Mouse (Mus musculus): ENCODE results near the gene Chst8. TPM values are rescaled to one million over a fixed set of nuclear protein-coding genes. Genes with fewer than 3 reads are reported as not detected.

Gene Chst8
- polyA plus RNA-seq, 1 experiment: not detected

DNA sequence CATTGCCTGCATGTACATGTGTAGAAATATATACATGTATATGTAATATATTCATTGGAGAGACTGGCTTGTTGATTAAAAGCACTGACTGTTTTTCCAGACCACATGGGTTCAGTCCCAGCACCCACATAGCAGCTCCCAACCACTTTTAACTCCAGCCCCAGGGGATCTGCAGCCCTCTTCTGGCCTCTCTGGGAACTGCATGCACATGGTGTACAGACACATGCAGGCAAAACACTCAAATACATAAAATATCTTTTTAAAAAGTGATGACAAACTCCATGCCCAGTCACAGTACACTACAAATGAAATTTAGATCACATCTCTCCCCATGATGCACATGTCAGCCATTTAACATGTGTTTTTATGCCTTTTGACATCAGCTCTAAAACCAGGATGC, 30.5 kb downstream of the Chst8 start:
- no peaks in the 10 kb centered on the region for H3K4me1 ChIP-seq (ENCODE audit: control insufficient read depth, insufficient read depth, low read length)
- TF ChIP-seq CTCF (IDR thresholded peaks at IDR 0.05; ENCODE audit: borderline replicate concordance, insufficient read depth, low read length): no peak
- TF ChIP-seq POLR2A (IDR thresholded peaks at IDR 0.05; ENCODE audit: low read depth, low read length): no peak
- no peak overlapping the region for H3K4me3 ChIP-seq (ENCODE audit: insufficient read depth, low read length)
- H3K27ac ChIP-seq (ENCODE audit: insufficient read depth, low read length): no peak overlapping the region

DNA sequence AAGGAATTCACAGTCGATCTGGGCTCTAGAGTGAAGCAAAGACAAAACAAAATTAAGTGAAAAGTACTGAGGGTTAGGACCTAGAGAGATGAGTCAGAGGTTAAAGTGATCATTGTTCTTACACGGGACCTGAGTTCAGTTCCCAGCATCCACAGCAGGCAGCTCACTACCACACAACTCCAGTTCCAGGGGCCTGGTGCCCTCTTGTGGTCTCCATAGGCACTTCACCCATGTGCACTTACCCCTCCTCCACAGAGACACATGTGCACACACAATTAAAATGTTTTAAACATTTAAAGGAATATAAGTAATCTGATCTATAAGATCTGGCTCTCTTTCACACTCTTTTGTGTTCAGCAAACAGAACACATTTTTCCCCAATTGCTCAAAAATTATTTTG, 31.3 kb downstream of the Chst8 start:
- no peaks in the 10 kb centered on the region for H3K4me1 ChIP-seq (ENCODE audit: control insufficient read depth, insufficient read depth, low read length)
- H3K4me3 ChIP-seq (ENCODE audit: insufficient read depth, low read length): no peak overlapping the region
- no peak overlapping the region for H3K27ac ChIP-seq (ENCODE audit: insufficient read depth, low read length)
- TF ChIP-seq POLR2A (IDR thresholded peaks at IDR 0.05; ENCODE audit: low read depth, low read length) (no peak), CTCF (IDR thresholded peaks at IDR 0.05; ENCODE audit: borderline replicate concordance, insufficient read depth, low read length) (no peak)

DNA sequence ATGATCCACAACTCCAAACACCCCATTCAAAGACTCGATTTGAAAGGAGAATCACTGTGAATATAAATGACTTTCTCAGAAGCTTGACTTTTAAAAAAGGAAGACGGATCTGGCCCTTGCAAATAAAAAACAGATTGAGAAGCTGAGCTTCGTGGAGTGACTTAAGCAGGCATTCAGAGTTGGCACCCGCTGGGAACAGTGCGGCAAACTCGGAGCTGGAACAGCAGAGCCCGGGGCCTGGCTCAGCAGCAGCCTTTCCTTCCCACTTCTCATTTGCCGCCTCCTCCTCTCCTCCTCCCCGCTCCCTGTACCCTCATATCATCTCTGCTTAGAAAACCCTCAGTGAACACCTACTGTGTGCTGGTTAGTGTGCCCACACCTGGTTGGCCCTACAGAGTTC, 34.1 kb downstream of the Chst8 start:
- Histone ChIP-seq H3K4me1 (ENCODE audit: control insufficient read depth, insufficient read depth, low read length) (no peaks in the 10 kb centered on the region), H3K27ac (ENCODE audit: insufficient read depth, low read length) (no peak overlapping the region), H3K4me3 (ENCODE audit: insufficient read depth, low read length) (no peak overlapping the region)
- TF ChIP-seq POLR2A (IDR thresholded peaks at IDR 0.05; ENCODE audit: low read depth, low read length) (no peak), CTCF (IDR thresholded peaks at IDR 0.05; ENCODE audit: borderline replicate concordance, insufficient read depth, low read length) (no peak)

DNA sequence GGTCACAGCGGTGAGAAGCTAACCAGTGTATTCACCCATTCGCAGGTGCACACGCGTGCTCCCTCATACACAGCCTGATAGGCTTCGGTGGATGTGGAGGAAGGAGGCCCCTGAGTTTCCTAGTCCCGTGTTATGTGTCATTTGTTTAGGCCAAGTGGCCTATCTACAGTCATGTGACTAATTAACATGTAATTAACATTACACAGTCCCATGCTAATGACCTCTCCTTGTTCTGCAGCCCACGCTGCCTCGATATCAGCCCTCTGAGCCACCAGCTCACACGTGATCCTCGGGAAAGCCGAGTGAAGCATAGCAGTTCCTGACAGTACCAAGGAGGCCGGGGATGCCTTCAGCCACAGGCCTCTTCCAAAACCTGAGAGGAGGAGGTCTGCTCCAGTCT, 36.9 kb downstream of the Chst8 start:
- no peak overlapping the region for H3K4me3 ChIP-seq (ENCODE audit: insufficient read depth, low read length)
- no peak overlapping the region for H3K27ac ChIP-seq (ENCODE audit: insufficient read depth, low read length)
- TF ChIP-seq POLR2A (IDR thresholded peaks at IDR 0.05; ENCODE audit: low read depth, low read length): no peak
- no peak for TF ChIP-seq CTCF (IDR thresholded peaks at IDR 0.05; ENCODE audit: borderline replicate concordance, insufficient read depth, low read length)
- no peaks in the 10 kb centered on the region for H3K4me1 ChIP-seq (ENCODE audit: control insufficient read depth, insufficient read depth, low read length)

DNA sequence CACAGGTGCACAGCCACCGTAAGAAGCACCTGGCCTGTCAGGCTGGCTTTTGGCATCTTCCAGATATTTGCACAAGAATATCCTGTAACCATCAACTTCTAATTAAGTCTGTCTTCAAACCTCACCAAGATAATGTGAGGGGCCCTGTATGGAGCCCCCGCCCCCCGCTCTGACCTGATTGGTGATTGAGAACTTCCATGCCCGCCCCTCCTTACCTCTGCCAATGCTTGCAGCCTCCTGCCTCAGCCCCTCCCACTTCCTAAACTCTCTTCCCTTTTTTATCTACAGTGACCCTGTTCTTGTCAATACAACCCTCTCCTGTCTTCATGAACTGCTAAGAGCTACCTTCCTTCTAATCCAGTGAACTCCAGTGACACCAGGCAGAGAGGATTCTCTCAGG, 37.6 kb downstream of the Chst8 start:
- H3K27ac ChIP-seq (ENCODE audit: insufficient read depth, low read length): no peak overlapping the region
- TF ChIP-seq CTCF (IDR thresholded peaks at IDR 0.05; ENCODE audit: borderline replicate concordance, insufficient read depth, low read length): no peak
- TF ChIP-seq POLR2A (IDR thresholded peaks at IDR 0.05; ENCODE audit: low read depth, low read length): no peak
- no peak overlapping the region for H3K4me3 ChIP-seq (ENCODE audit: insufficient read depth, low read length)
- H3K4me1 ChIP-seq (ENCODE audit: control insufficient read depth, insufficient read depth, low read length): no peaks in the 10 kb centered on the region

DNA sequence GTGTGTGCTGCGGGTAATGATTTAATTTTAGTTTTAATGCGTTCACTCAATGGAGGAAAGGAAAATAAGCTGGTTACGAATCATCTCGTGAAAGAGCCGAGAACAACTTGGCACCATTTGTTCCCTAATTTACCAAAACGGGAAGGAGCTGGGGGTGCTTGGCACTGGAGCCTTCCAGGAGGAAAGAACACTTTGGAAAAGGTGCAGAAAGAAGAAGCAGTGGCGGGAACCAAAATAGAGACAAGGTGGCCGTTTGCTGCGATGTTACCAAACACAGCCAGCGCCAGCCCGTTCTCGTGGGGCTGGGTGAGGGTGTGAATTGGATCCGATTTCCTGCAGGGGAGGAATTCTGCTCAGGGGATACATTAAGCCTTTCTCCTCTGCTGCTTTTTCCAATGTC, 38.5 kb downstream of the Chst8 start:
- no peak overlapping the region for H3K4me3 ChIP-seq (ENCODE audit: insufficient read depth, low read length)
- no peak overlapping the region for H3K27ac ChIP-seq (ENCODE audit: insufficient read depth, low read length)

DNA sequence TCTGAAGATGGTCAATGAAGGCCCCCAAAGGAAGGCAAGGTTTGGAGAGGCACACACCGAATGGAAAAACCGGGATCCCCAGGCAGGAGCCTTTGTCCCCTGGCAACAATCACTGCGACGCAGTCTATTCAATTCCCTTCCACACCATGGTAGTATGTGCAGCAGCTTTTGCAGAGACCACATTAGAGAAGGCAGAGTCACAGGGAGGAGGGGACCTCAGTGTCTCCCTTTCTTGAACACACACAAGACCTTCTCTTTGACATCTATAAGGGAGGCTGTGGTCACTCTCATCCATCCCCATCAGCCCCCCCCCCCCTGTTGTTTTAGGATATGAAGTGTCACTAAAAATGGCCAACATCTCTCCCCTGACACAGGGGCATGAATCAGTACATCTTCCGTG, 39.2 kb downstream of the Chst8 start:
- Histone ChIP-seq H3K27ac (ENCODE audit: insufficient read depth, low read length) (no peak overlapping the region), H3K4me1 (ENCODE audit: control insufficient read depth, insufficient read depth, low read length) (no peaks in the 10 kb centered on the region), H3K4me3 (ENCODE audit: insufficient read depth, low read length) (no peak overlapping the region)
- TF ChIP-seq CTCF (IDR thresholded peaks at IDR 0.05; ENCODE audit: borderline replicate concordance, insufficient read depth, low read length) (no peak), POLR2A (IDR thresholded peaks at IDR 0.05; ENCODE audit: low read depth, low read length) (no peak)

More for the DNA sequence above, 38.5 kb downstream of the Chst8 start:
- H3K4me1 ChIP-seq (ENCODE audit: control insufficient read depth, insufficient read depth, low read length): no peaks in the 10 kb centered on the region
- TF ChIP-seq CTCF (IDR thresholded peaks at IDR 0.05; ENCODE audit: borderline replicate concordance, insufficient read depth, low read length) (no peak), POLR2A (IDR thresholded peaks at IDR 0.05; ENCODE audit: low read depth, low read length) (no peak)

DNA sequence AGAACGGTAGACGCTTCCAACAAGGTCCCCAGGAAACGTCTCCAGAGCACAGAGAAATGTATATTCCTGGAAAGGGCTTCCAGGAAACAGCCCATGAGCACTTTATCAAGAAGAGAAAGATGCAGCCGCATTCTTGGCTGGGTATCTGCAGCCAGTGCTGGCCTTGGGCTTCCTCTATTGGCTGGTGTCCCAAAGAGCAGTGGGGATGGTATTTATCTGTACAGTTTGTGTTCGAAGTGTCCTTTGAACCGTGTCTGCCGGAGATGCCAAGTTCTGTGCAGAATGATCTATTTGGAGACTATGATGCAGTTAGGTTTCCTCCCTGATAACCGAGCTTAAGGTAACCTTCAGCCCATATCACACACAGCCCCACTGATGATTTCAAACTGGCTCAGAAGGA, 43.0 kb downstream of the Chst8 start:
- TF ChIP-seq POLR2A (IDR thresholded peaks at IDR 0.05; ENCODE audit: low read depth, low read length): no peak
- no peak for TF ChIP-seq CTCF (IDR thresholded peaks at IDR 0.05; ENCODE audit: borderline replicate concordance, insufficient read depth, low read length)
- Histone ChIP-seq H3K27ac (ENCODE audit: insufficient read depth, low read length) (no peak overlapping the region), H3K4me3 (ENCODE audit: insufficient read depth, low read length) (no peak overlapping the region), H3K4me1 (ENCODE audit: control insufficient read depth, insufficient read depth, low read length) (no peaks in the 10 kb centered on the region)

DNA sequence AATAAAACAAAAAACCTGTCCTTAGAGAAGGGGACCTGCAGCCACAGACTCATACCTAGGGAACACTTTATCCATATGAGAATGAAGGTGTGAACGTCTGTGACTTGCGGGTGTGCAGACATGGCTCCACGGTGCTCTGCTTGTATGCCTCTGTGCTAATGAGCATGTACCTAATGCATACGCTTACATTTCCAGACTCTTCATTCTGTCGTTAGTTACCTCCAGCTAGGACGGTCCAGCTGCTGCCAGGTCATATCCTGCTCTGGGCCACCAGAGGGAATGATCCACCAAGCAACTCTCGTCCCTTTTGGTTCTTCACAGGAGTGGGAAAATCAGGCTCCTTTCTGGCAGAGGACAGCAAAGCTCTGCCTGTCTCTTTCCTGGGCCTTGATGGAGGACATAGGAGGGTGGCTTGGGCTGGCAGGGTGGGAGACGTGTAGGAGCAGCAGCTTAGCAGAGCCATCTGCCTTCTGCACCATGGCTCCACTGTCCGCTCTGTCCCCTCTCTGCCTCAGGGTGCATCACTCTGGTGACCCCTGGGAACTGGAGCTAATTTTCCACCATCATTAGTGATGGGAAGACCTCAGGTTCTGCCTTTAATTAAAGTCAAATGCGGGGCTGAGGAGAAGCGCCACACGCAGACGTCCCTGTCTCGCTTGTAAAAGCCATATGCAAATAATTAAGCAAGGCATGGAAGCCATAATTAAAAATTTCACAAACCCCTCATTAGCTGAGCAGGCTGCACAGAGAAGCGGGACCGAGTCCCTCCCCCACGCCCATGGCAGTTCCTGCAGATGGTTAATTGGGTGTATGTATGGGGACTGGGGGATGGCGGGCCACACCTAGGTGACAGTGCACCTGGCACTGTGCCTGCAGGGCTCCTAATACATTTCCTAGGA, 48.0 kb downstream of the Chst8 start:
- H3K4me1 ChIP-seq (ENCODE audit: control insufficient read depth, insufficient read depth, low read length): no peaks in the 10 kb centered on the region
- TF ChIP-seq POLR2A (IDR thresholded peaks at IDR 0.05; ENCODE audit: low read depth, low read length): no peak
- TF ChIP-seq CTCF (IDR thresholded peaks at IDR 0.05; ENCODE audit: borderline replicate concordance, insufficient read depth, low read length): no peak
- H3K27ac ChIP-seq (ENCODE audit: insufficient read depth, low read length): no peak overlapping the region
- H3K4me3 ChIP-seq (ENCODE audit: insufficient read depth, low read length): no peak overlapping the region

DNA sequence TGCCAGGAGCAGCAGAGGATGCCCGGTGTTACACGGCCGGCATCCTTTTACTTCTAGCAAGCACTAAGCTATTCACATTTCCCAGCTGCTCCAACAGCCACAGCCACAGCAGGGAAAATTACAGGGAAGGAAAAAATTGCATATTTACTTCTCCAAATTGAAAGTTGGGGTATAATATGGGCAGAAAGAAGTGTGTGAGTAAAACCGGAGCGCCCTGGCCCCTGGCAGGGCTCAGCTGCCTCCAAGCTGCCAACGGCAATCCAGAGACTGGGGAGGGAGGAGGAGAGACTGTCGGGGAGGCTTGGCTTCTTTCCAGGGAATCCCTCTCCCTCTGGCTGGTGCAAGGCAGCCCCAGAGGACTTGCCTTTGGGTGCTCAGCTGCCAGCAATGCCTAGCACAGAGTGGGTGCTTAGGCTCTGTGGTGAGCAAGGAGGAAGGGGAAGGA, 53.1 kb downstream of the Chst8 start:
- no peak overlapping the region for H3K27ac ChIP-seq (ENCODE audit: insufficient read depth, low read length)
- TF ChIP-seq POLR2A (IDR thresholded peaks at IDR 0.05; ENCODE audit: low read depth, low read length): no peak
- no peaks in the 10 kb centered on the region for H3K4me1 ChIP-seq (ENCODE audit: control insufficient read depth, insufficient read depth, low read length)
- no peak overlapping the region for H3K4me3 ChIP-seq (ENCODE audit: insufficient read depth, low read length)

Data from embryonic fibroblast, embryonic 13.5 days (primary cell).